Mouse (Mus musculus) layer of hippocampus, postnatal 14 days (tissue): ENCODE data around the gene Actr6. TPM values are rescaled to one million over a fixed set of nuclear protein-coding genes. Genes with fewer than 3 reads are reported as not detected.
A peak's percentile ranks its signal among the peaks of the same experiment; 100 is the strongest.

ENCODE experiments used
- DNase-seq, 2 experiments: peaks; one replicate each; pipeline ENCODE4 v3.0.0; 2021 to 2022; ENCODE audit warnings: low spot score in 2 of 2, mixed read lengths in 1 of 2
- long read RNA-seq, 2 experiments: library from polyadenylated mRNA; stranded (forward); transcript quantifications; one replicate each; pipeline ENCODE4 v2.0.0; 2021
- total RNA-seq, 2 experiments: library from RNA; stranded (reverse); gene quantifications; 2 replicates each; pipeline ENCODE4 v1.2.3; 2021

Actr6 gene
- total RNA-seq, result 10 to 100 TPM; 19.9 to 27.5 TPM
- long read RNA-seq, experiment 1, transcript Actr6-201 (11 exons, 1,705 nt), result major isoform, 23 of 28 reads
- long read RNA-seq, experiment 1, partial matches to known transcripts, result 1 of 28 reads
- long read RNA-seq, experiment 1, other reads (novel, unspliced or antisense), result 4 of 28 reads
- long read RNA-seq, experiment 2, transcript Actr6-201 (11 exons, 1,705 nt), result major isoform, 30 of 43 reads
- long read RNA-seq, experiment 2, partial matches to known transcripts, result 0 of 43 reads
- long read RNA-seq, experiment 2, other reads (novel, unspliced or antisense), result 13 of 43 reads

GRCm38 (mm10) chr10:89732001-89732794 lies at the start of gene Actr6:
Gene Actr6, minus strand, starts transcription at chr10:89732295.
- peak; percentile 89 to 95 for DNase-seq

- peak in 1 of 2 experiments; percentile 25 for DNase-seq
Observed at GRCm38 (mm10) chr10:89776029-89776428, 43.9 kb upstream of the Actr6 start.

GRCm38 (mm10) chr10:89771894-89772293 lies 39.8 kb upstream of the Actr6 start:
- no peak for DNase-seq

- no peak for DNase-seq
Observed at GRCm38 (mm10) chr10:89769096-89769495, 37.0 kb upstream of the Actr6 start.

GRCm38 (mm10) chr10:89768352-89769020 lies 36.4 kb upstream of the Actr6 start:
- no peak for DNase-seq

- no peak for DNase-seq
Observed at GRCm38 (mm10) chr10:89765790-89766714, 34.0 kb upstream of the Actr6 start.

GRCm38 (mm10) chr10:89764457-89765121 lies 32.5 kb upstream of the Actr6 start:
- no peak for DNase-seq

GRCm38 (mm10) chr10:89760772-89761171 lies 28.7 kb upstream of the Actr6 start:
- no peak for DNase-seq

- DNase-seq, result no peak
Observed at GRCm38 (mm10) chr10:89755231-89755630, 23.1 kb upstream of the Actr6 start.

GRCm38 (mm10) chr10:89751069-89751468 lies 19.0 kb upstream of the Actr6 start:
- DNase-seq, result no peak

GRCm38 (mm10) chr10:89748619-89749018 lies 16.5 kb upstream of the Actr6 start:
- DNase-seq, result no peak

- no peak for DNase-seq
Observed at GRCm38 (mm10) chr10:89747911-89748310, 15.8 kb upstream of the Actr6 start.

GRCm38 (mm10) chr10:89747221-89747905 lies 15.3 kb upstream of the Actr6 start:
- no peak for DNase-seq

GRCm38 (mm10) chr10:89746581-89746980 lies 14.5 kb upstream of the Actr6 start:
- DNase-seq, result no peak

GRCm38 (mm10) chr10:89745666-89746020 lies 13.5 kb upstream of the Actr6 start:
- DNase-seq, result no peak

GRCm38 (mm10) chr10:89744871-89745665 lies 13.0 kb upstream of the Actr6 start, which contains the start of gene Uhrf1bp1l:
Gene Uhrf1bp1l, plus strand, starts transcription at chr10:89744991.
- peak; percentile 82 to 86 for DNase-seq

GRCm38 (mm10) chr10:89744341-89744740 lies 12.2 kb upstream of the Actr6 start:
- DNase-seq, result peak in 1 of 2 experiments; percentile 9

GRCm38 (mm10) chr10:89743266-89743665 lies 11.2 kb upstream of the Actr6 start:
- DNase-seq, result no peak

- no peak for DNase-seq
Observed at GRCm38 (mm10) chr10:89740995-89741394, 8.9 kb upstream of the Actr6 start.
